Mouse (Mus musculus) spleen, adult 2 months (tissue): ENCODE data around the gene Abcb5.

Experiments used
- CTCF ChIP-seq: fragments of 200-500 bp; IDR thresholded peaks from 2 replicates; pipeline ENCODE4 v1.5.1; 2011; ENCODE audit warnings: mild to moderate bottlenecking, inconsistent platforms; ENCODE audit not compliant: insufficient read depth, insufficient read length, insufficient replicate concordance; ENCODE audit errors: extremely low read depth
- POLR2A ChIP-seq: fragments of 200-500 bp; IDR thresholded peaks from 2 replicates; pipeline ENCODE4 v1.6.1; 2011; ENCODE audit warnings: low read depth, low read length, inconsistent platforms

- TF ChIP-seq POLR2A, result no peak
- no peak for TF ChIP-seq CTCF
Observed at GRCm38 (mm10) chr12:118984852-118985251, 18.6 kb upstream of the Abcb5 start.
